In the genomic region with DNA sequence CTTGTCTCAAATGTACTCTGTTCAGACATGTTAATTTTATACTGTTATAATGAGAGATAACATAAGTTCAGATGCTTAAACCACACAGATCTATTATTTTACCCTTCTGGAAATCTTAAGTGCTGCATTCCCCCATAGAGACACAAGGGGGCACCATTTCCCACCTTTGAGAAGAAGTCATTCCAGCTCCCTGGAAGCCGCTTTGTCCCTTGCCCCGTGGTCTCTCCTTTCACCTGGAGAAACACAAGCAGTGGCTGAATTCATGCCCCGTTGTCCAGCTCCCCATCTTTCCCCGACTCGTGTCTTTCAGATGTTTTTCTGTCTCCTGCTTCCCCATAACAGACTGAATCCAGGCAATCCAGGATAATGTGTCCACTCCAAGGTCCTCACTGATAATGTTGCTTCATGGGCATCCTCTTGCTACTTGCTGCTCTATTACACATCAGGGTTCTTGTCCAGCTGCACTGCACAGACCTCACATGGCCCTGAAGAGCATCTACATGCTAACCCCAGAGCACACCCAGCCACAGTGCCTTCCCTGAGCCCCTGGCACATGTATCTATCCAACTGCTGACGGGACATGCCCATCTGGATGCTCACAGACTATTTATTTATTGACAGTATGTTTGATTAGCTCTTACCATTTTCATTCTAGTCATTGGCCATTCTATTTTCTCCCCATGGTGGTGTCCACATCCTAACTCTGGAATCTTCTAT, we compare ENCODE assay signal across 8 mouse cellular contexts.
A peak's percentile ranks its signal among the peaks of the same experiment; 100 is the strongest.
DNase-seq lines count a peak whose midpoint lies in the region; ATAC-seq and TF ChIP-seq lines count a peak whose summit lies in the region.

No protein-coding gene starts in this region.

- no peaks in the 10 kb centered on the region for H3K27me3 ChIP-seq in liver, postnatal 0 days (ENCODE audit: insufficient read depth, low read length)

- H3K9me3 ChIP-seq in ES-E14 (ENCODE audit: control insufficient read depth, insufficient read depth, low read depth, low read length): no peaks in the 10 kb centered on the region
- H3K9me3 ChIP-seq in liver, postnatal 0 days (ENCODE audit: low read length): no peaks in the 10 kb centered on the region

- WGBS in liver, postnatal 0 days (ENCODE audit: insufficient replicate concordance): 30% methylated on average over 6 of the region's 6 CpGs

- no peaks in the 10 kb centered on the region for H3K36me3 ChIP-seq in ES-E14 (ENCODE audit: control insufficient read depth, insufficient read depth, low read length, poor library complexity, severe bottlenecking)
- no peaks in the 10 kb centered on the region for H3K36me3 ChIP-seq in liver, postnatal 0 days (replicated peaks; ENCODE audit: insufficient read depth, low read length)

- no peak overlapping the region for H3K27ac ChIP-seq in ES-E14 (ENCODE audit: insufficient read depth, low read depth, low read length, poor library complexity, severe bottlenecking)
- H3K27ac ChIP-seq in liver, postnatal 0 days (ENCODE audit: low read depth): no peak overlapping the region

- TF ChIP-seq EP300 in liver, postnatal 0 days (IDR thresholded peaks at IDR 0.05; ENCODE audit: low read depth): no peak

- H3K4me1 ChIP-seq in ES-E14 (ENCODE audit: control insufficient read depth in 2 of 2, insufficient read depth in 2 of 2, low read length in 2 of 2, poor library complexity in 1 of 2): no peaks in the 10 kb centered on the region
- H3K4me1 ChIP-seq in liver, postnatal 0 days (ENCODE audit: insufficient read depth): no peaks in the 10 kb centered on the region

- ATAC-seq in liver, postnatal 0 days: no peak

- H3K9ac ChIP-seq in ES-E14 (ENCODE audit: insufficient read depth, low read depth, low read length, poor library complexity, severe bottlenecking): no peak overlapping the region
- H3K9ac ChIP-seq in liver, postnatal 0 days (replicated peaks): no peak overlapping the region

- no peak overlapping the region for H3K4me3 ChIP-seq in ES-E14 (ENCODE audit: insufficient read depth in 1 of 2, low read depth in 1 of 2, low read length in 2 of 2, poor library complexity in 1 of 2, severe bottlenecking in 1 of 2)
- H3K4me3 ChIP-seq in liver, postnatal 0 days (ENCODE audit: low read depth, low read length): no peak overlapping the region

- in situ Hi-C loops in ES-E14 (cut with MboI; ENCODE audit: low sequenced_read_pairs in 2 of 2, unreplicated experiment in 2 of 2): no loop called here

- DNase-seq in 3T3-L1 (ENCODE audit: low read depth, low spot score): peak; percentile 66
- DNase-seq in ES-E14 (ENCODE audit: low read depth, low spot score): peak; percentile 45
- peak; percentile 38 for DNase-seq in cerebellum, adult 8-10 months
- peak; percentile 20 to 84 for DNase-seq in frontal cortex, adult 2 months (ENCODE audit: extremely low spot score in 1 of 2, low spot score in 1 of 2)
- DNase-seq in kidney, postnatal 14 days: peak; percentile 35
- DNase-seq in liver, postnatal 0 days: peak; percentile 31
- DNase-seq in retina, adult 2 months (ENCODE audit: low read depth, low spot score): peak; percentile 30
- DNase-seq in spleen, adult 12 weeks (ENCODE audit: low spot score): no peak

- no peak overlapping the region for H3K4me2 ChIP-seq in liver, postnatal 0 days (ENCODE audit: low read depth, low read length)

- TF ChIP-seq CTCF in liver, postnatal 0 days (IDR thresholded peaks at IDR 0.05; ENCODE audit: low read depth): peak; percentile 71

TF ChIP-seq in ES-E14, 5 proteins besides CTCF, POLR2A, EP300 and RAD21:
- TF ChIP-seq MAFK (IDR thresholded peaks at IDR 0.05; ENCODE audit: insufficient read depth, low read depth, low read length) (no peak), ZC3H11A (IDR thresholded peaks at IDR 0.05; ENCODE audit: borderline replicate concordance, low read depth, low read length) (peak; percentile 75)
